Mouse (Mus musculus): ENCODE data around the gene Hmcn2. TPM values are rescaled to one million over a fixed set of nuclear protein-coding genes. Genes with fewer than 3 reads are reported as not detected.

Gene Hmcn2
- polyA plus RNA-seq, 1 experiment: 1.5 TPM

- Histone ChIP-seq H3K4me3 (ENCODE audit: insufficient read depth, low read length) (no peak overlapping the region), H3K4me1 (ENCODE audit: control insufficient read depth, insufficient read depth, low read length) (peaks cover 10% of the 10 kb centered on the region), H3K27ac (ENCODE audit: insufficient read depth, low read length) (0 out of 2 replicates have a peak overlapping the region, but pooled peaks have one; percentile 21)
- TF ChIP-seq CTCF (IDR thresholded peaks at IDR 0.05; ENCODE audit: extremely low read depth, insufficient read depth, low read length) (no peak), POLR2A (IDR thresholded peaks at IDR 0.05; ENCODE audit: extremely low read depth, insufficient read depth, low read length) (no peak)
Measured at GRCm38 (mm10) chr2:31496141-31496540, 181.9 kb downstream of the Hmcn2 start.

- Histone ChIP-seq H3K27ac (ENCODE audit: insufficient read depth, low read length) (no peak overlapping the region), H3K4me1 (ENCODE audit: control insufficient read depth, insufficient read depth, low read length) (peaks cover 10% of the 10 kb centered on the region), H3K4me3 (ENCODE audit: insufficient read depth, low read length) (no peak overlapping the region)
- TF ChIP-seq POLR2A (IDR thresholded peaks at IDR 0.05; ENCODE audit: extremely low read depth, insufficient read depth, low read length) (no peak), CTCF (IDR thresholded peaks at IDR 0.05; ENCODE audit: extremely low read depth, insufficient read depth, low read length) (no peak)
Measured at GRCm38 (mm10) chr2:31497113-31497512, 182.9 kb downstream of the Hmcn2 start.

GRCm38 (mm10) chr2:31497635-31498034 lies 183.4 kb downstream of the Hmcn2 start:
- H3K27ac ChIP-seq (ENCODE audit: insufficient read depth, low read length): no peak overlapping the region
- TF ChIP-seq POLR2A (IDR thresholded peaks at IDR 0.05; ENCODE audit: extremely low read depth, insufficient read depth, low read length) (no peak), CTCF (IDR thresholded peaks at IDR 0.05; ENCODE audit: extremely low read depth, insufficient read depth, low read length) (no peak)
- peaks cover 10% of the 10 kb centered on the region for H3K4me1 ChIP-seq (ENCODE audit: control insufficient read depth, insufficient read depth, low read length)
- no peak overlapping the region for H3K4me3 ChIP-seq (ENCODE audit: insufficient read depth, low read length)

- TF ChIP-seq CTCF (IDR thresholded peaks at IDR 0.05; ENCODE audit: extremely low read depth, insufficient read depth, low read length): no peak
- no peak for TF ChIP-seq POLR2A (IDR thresholded peaks at IDR 0.05; ENCODE audit: extremely low read depth, insufficient read depth, low read length)
- Histone ChIP-seq H3K27ac (ENCODE audit: insufficient read depth, low read length) (no peak overlapping the region), H3K4me1 (ENCODE audit: control insufficient read depth, insufficient read depth, low read length) (peaks cover 10% of the 10 kb centered on the region)
Measured at GRCm38 (mm10) chr2:31499327-31500291, 185.4 kb downstream of the Hmcn2 start.

GRCm38 (mm10) chr2:31500292-31501204 lies 186.3 kb downstream of the Hmcn2 start:
- Histone ChIP-seq H3K4me1 (ENCODE audit: control insufficient read depth, insufficient read depth, low read length) (peaks cover 10% of the 10 kb centered on the region), H3K27ac (ENCODE audit: insufficient read depth, low read length) (no peak overlapping the region), H3K4me3 (ENCODE audit: insufficient read depth, low read length) (no peak overlapping the region)
- TF ChIP-seq POLR2A (IDR thresholded peaks at IDR 0.05; ENCODE audit: extremely low read depth, insufficient read depth, low read length) (no peak), CTCF (IDR thresholded peaks at IDR 0.05; ENCODE audit: extremely low read depth, insufficient read depth, low read length) (no peak)

More at GRCm38 (mm10) chr2:31499327-31500291, 185.4 kb downstream of the Hmcn2 start:
- no peak overlapping the region for H3K4me3 ChIP-seq (ENCODE audit: insufficient read depth, low read length)

GRCm38 (mm10) chr2:31501448-31502130 lies 187.4 kb downstream of the Hmcn2 start:
- Histone ChIP-seq H3K27ac (ENCODE audit: insufficient read depth, low read length) (no peak overlapping the region), H3K4me1 (ENCODE audit: control insufficient read depth, insufficient read depth, low read length) (peaks cover 4% of the 10 kb centered on the region), H3K4me3 (ENCODE audit: insufficient read depth, low read length) (no peak overlapping the region)
- TF ChIP-seq CTCF (IDR thresholded peaks at IDR 0.05; ENCODE audit: extremely low read depth, insufficient read depth, low read length) (no peak), POLR2A (IDR thresholded peaks at IDR 0.05; ENCODE audit: extremely low read depth, insufficient read depth, low read length) (no peak)

- no peaks in the 10 kb centered on the region; the same call in 1 of the 2 replicates for H3K4me1 ChIP-seq (ENCODE audit: control insufficient read depth, insufficient read depth, low read length)
- H3K27ac ChIP-seq (ENCODE audit: insufficient read depth, low read length): no peak overlapping the region
- no peak overlapping the region for H3K4me3 ChIP-seq (ENCODE audit: insufficient read depth, low read length)
- TF ChIP-seq POLR2A (IDR thresholded peaks at IDR 0.05; ENCODE audit: extremely low read depth, insufficient read depth, low read length) (no peak), CTCF (IDR thresholded peaks at IDR 0.05; ENCODE audit: extremely low read depth, insufficient read depth, low read length) (no peak)
Measured at GRCm38 (mm10) chr2:31502616-31503522, 188.7 kb downstream of the Hmcn2 start.

GRCm38 (mm10) chr2:31505472-31505871 lies 191.3 kb downstream of the Hmcn2 start:
- TF ChIP-seq CTCF (IDR thresholded peaks at IDR 0.05; ENCODE audit: extremely low read depth, insufficient read depth, low read length) (no peak), POLR2A (IDR thresholded peaks at IDR 0.05; ENCODE audit: extremely low read depth, insufficient read depth, low read length) (no peak)
- Histone ChIP-seq H3K27ac (ENCODE audit: insufficient read depth, low read length) (no peak overlapping the region), H3K4me1 (ENCODE audit: control insufficient read depth, insufficient read depth, low read length) (no peaks in the 10 kb centered on the region; the same call in 1 of the 2 replicates), H3K4me3 (ENCODE audit: insufficient read depth, low read length) (no peak overlapping the region)
